Mouse (Mus musculus): ENCODE results near the gene Gm48552.

GRCm38 (mm10) chr10:81356991-81357844 is 31.6 kb upstream of the Gm48552 start, which contains the start of gene Mfsd12:
- TF ChIP-seq CTCF (IDR thresholded peaks at IDR 0.05; ENCODE audit: low read depth) (no peak), EP300 (optimal IDR thresholded peaks at IDR 0.05) (no peak)
